In the genomic region with DNA sequence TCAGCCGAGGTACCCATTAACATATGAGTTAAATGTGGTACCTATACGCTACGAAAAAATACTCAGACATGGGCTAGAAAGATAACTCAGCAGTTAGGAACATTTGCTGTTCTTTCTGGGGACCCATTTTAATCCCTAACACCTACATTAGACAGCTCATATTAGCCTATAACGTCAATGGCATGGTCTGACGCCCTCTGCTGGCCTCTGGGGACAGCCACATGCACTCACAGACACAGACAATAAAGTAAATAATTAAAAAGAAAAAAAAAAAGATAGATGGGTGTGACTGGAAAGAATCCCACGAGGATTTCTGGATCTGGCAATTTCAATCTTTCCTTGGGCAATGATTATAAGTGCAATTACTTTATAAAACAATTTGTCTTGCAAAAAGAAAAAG, we compare ENCODE assay signal across 11 mouse cellular contexts. TPM values are rescaled to one million over a fixed set of nuclear protein-coding genes. Genes with fewer than 3 reads are reported as not detected.
A peak's percentile ranks its signal among the peaks of the same experiment; 100 is the strongest.
DNase-seq lines count a peak whose midpoint lies in the region; ATAC-seq and TF ChIP-seq lines count a peak whose summit lies in the region.
"Had no signal": no experiment of that assay in that cellular context is flagged by ENCODE, and none has a peak within 500 bp of the region (broad histone marks: within the 10 kb centered on the region; RNA-seq: fewer than 3 reads in every experiment).

No protein-coding gene starts in this region.

- no peak for ATAC-seq in heart, embryonic 12.5 days (ENCODE audit: insufficient number of reproducible peaks, low FRiP score)
- ATAC-seq in midbrain, embryonic 15.5 days (replicated peaks), result no peak

- H3K4me3 ChIP-seq in heart, embryonic 12.5 days, result no peak overlapping the region
- H3K4me3 ChIP-seq in lung, adult 2 months (replicated peaks; ENCODE audit: extremely low read depth, low read depth, low read length), result no peak overlapping the region
- no peak overlapping the region for H3K4me3 ChIP-seq in midbrain, embryonic 15.5 days
- H3K4me3 ChIP-seq: heart, embryonic 13.5 days; neural tube, embryonic 13.5 days had no signal

- no peaks in the 10 kb centered on the region for H3K36me3 ChIP-seq in heart, embryonic 12.5 days
- no peaks in the 10 kb centered on the region for H3K36me3 ChIP-seq in midbrain, embryonic 15.5 days (replicated peaks)
- H3K36me3 ChIP-seq: heart, embryonic 13.5 days; neural tube, embryonic 13.5 days had no signal

- H3K27me3 ChIP-seq in heart, embryonic 12.5 days (replicated peaks), result peaks cover 7% of the 10 kb centered on the region
- H3K27me3 ChIP-seq in midbrain, embryonic 15.5 days (replicated peaks), result no peaks in the 10 kb centered on the region
- H3K27me3 ChIP-seq: heart, embryonic 13.5 days; neural tube, embryonic 13.5 days had no signal

- no peak overlapping the region for H3K9ac ChIP-seq in heart, embryonic 12.5 days
- no peak overlapping the region for H3K9ac ChIP-seq in midbrain, embryonic 15.5 days
- H3K9ac ChIP-seq: heart, embryonic 13.5 days; neural tube, embryonic 13.5 days had no signal

- TF ChIP-seq CTCF in lung, adult 2 months (IDR thresholded peaks at IDR 0.05; ENCODE audit: insufficient read depth, low read length), result peak; percentile 12; the same call in 1 of the 2 replicates

- peak; percentile 29 for DNase-seq in heart, adult 11 months
- DNase-seq in lung, adult 2 months, result no peak
- DNase-seq in lung, postnatal 4 days, result no peak
- DNase-seq in ZHBTc4 (ENCODE audit: low read depth, low spot score), result peak; percentile 61
- peak; percentile 16 for DNase-seq in naive thymus-derived CD4-positive, alpha-beta T cell, adult 2 months (ENCODE audit: low read depth)
- no peak for DNase-seq in ovary, postnatal 10 days (ENCODE audit: low spot score)
- DNase-seq: cerebellum, adult 2 months had no signal

- no peaks in the 10 kb centered on the region for H3K9me3 ChIP-seq in heart, embryonic 12.5 days (replicated peaks)
- no peaks in the 10 kb centered on the region for H3K9me3 ChIP-seq in midbrain, embryonic 15.5 days
- H3K9me3 ChIP-seq: heart, embryonic 13.5 days; neural tube, embryonic 13.5 days had no signal

- TF ChIP-seq POLR2A in lung, adult 2 months (IDR thresholded peaks at IDR 0.05; ENCODE audit: borderline replicate concordance, extremely low read depth, low read depth, low read length), result no peak

- no peak overlapping the region for H3K4me2 ChIP-seq in heart, embryonic 12.5 days
- H3K4me2 ChIP-seq in midbrain, embryonic 15.5 days, result no peak overlapping the region
- H3K4me2 ChIP-seq: heart, embryonic 13.5 days; neural tube, embryonic 13.5 days had no signal

- H3K4me1 ChIP-seq in heart, embryonic 12.5 days (replicated peaks), result no peaks in the 10 kb centered on the region
- no peaks in the 10 kb centered on the region for H3K4me1 ChIP-seq in lung, adult 2 months (ENCODE audit: control insufficient read depth, insufficient read depth, low read length)
- no peaks in the 10 kb centered on the region for H3K4me1 ChIP-seq in midbrain, embryonic 15.5 days
- H3K4me1 ChIP-seq: heart, embryonic 13.5 days; neural tube, embryonic 13.5 days had no signal

- no peak overlapping the region for H3K27ac ChIP-seq in heart, embryonic 12.5 days (ENCODE audit: poor library complexity, severe bottlenecking)
- H3K27ac ChIP-seq in midbrain, embryonic 15.5 days, result no peak overlapping the region
- H3K27ac ChIP-seq: heart, embryonic 13.5 days; neural tube, embryonic 13.5 days had no signal

- 50% methylated on average over 6 of the region's 6 CpGs for WGBS in heart, embryonic 12.5 days
- 49% methylated on average over 6 of the region's 6 CpGs for WGBS in lung, adult 2 months
- WGBS in midbrain, embryonic 15.5 days, result 50% methylated on average over 6 of the region's 6 CpGs

RNA-seq across cellular contexts. Expression of a gene that starts 30.5 kb away (rescaled TPM):
- polyA plus RNA-seq in heart, embryonic 12.5 days (2016; fragmentation: Nextera tagmentation; extraction: Ambion mirVana), result 3.9 and 4.1 TPM in 2 replicates
- 8.8 and 9.0 TPM in 2 replicates for polyA plus RNA-seq in lung, adult 2 months (2012; rRNA removed)
- 8.2 and 9.0 TPM in 2 replicates for polyA plus RNA-seq in midbrain, embryonic 15.5 days (2015; fragmentation: Nextera tagmentation; extraction: Ambion mirVana)

RNA-seq across cellular contexts. Expression of a gene that starts 30.6 kb away (rescaled TPM):
- 35.7 and 37.1 TPM in 2 replicates for polyA plus RNA-seq in heart, embryonic 12.5 days (2016; fragmentation: Nextera tagmentation; extraction: Ambion mirVana)
- 16.8 and 22.2 TPM in 2 replicates for polyA plus RNA-seq in lung, adult 2 months (2012; rRNA removed)
- 21.1 and 21.9 TPM in 2 replicates for polyA plus RNA-seq in midbrain, embryonic 15.5 days (2015; fragmentation: Nextera tagmentation; extraction: Ambion mirVana)

RNA-seq across cellular contexts. Expression of a gene that starts 48.7 kb away (rescaled TPM):
- 28.5 and 28.6 TPM in 2 replicates for polyA plus RNA-seq in heart, embryonic 12.5 days (2016; fragmentation: Nextera tagmentation; extraction: Ambion mirVana)
- 12.9 and 23.9 TPM in 2 replicates for polyA plus RNA-seq in lung, adult 2 months (2012; rRNA removed)
- polyA plus RNA-seq in midbrain, embryonic 15.5 days (2015; fragmentation: Nextera tagmentation; extraction: Ambion mirVana), result 15.9 and 16.0 TPM in 2 replicates

Comparison
In these comparisons a context has a peak if more than half of its experiments do, and no peak if none do; other contexts are left out.
1. DNase-seq: peak in heart, adult 11 months (single experiment), ZHBTc4 (single experiment) and naive thymus-derived CD4-positive, alpha-beta T cell, adult 2 months (single experiment); none in lung, adult 2 months (single experiment), lung, postnatal 4 days (0 of 2) and ovary, postnatal 10 days (single experiment).